Mouse (Mus musculus) gonadal fat pad, adult 2 months (tissue): ENCODE measurements around the gene Sipa1l3. TPM values are rescaled to one million over a fixed set of nuclear protein-coding genes. Genes with fewer than 3 reads are reported as not detected.

Source experiments
- DNase-seq: peaks from one replicate; pipeline ENCODE4 v3.0.0-alpha.2; 2012; ENCODE audit warnings: low read depth
- polyA plus RNA-seq: library from polyadenylated mRNA; depleted of rRNA; stranded (reverse); fragments of >200 nt; gene quantifications from 2 replicates; pipeline ENCODE4 v1.2.3, GENCODE M21; 2012

The Sipa1l3 gene
- polyA plus RNA-seq, 1 experiment, result 37.4 TPM

- DNase-seq, result no peak
These were observed 74.4 kb downstream of the Sipa1l3 start for GRCm38 (mm10) chr7:29444070-29444469.

- no peak for DNase-seq
These were observed 76.6 kb downstream of the Sipa1l3 start for GRCm38 (mm10) chr7:29441793-29442192.

GRCm38 (mm10) chr7:29441151-29441550, 77.3 kb downstream of the Sipa1l3 start:
- no peak for DNase-seq

- no peak for DNase-seq
These were observed 79.7 kb downstream of the Sipa1l3 start for GRCm38 (mm10) chr7:29438655-29439282.

- DNase-seq, result no peak
These were observed 80.2 kb downstream of the Sipa1l3 start for GRCm38 (mm10) chr7:29438204-29438603.

GRCm38 (mm10) chr7:29437072-29437471, 81.4 kb downstream of the Sipa1l3 start:
- DNase-seq, result no peak

- DNase-seq, result no peak
These were observed 84.0 kb downstream of the Sipa1l3 start for GRCm38 (mm10) chr7:29434313-29435035.

- no peak for DNase-seq
These were observed 84.7 kb downstream of the Sipa1l3 start for GRCm38 (mm10) chr7:29433725-29434124.

GRCm38 (mm10) chr7:29432947-29433553, 85.4 kb downstream of the Sipa1l3 start:
- no peak for DNase-seq

- no peak for DNase-seq
These were observed 86.1 kb downstream of the Sipa1l3 start for GRCm38 (mm10) chr7:29432180-29432946.

GRCm38 (mm10) chr7:29430739-29431211, 87.7 kb downstream of the Sipa1l3 start:
- no peak for DNase-seq

GRCm38 (mm10) chr7:29426056-29426455, 92.4 kb downstream of the Sipa1l3 start:
- DNase-seq, result no peak

GRCm38 (mm10) chr7:29425413-29425827, 93.0 kb downstream of the Sipa1l3 start:
- DNase-seq, result no peak

GRCm38 (mm10) chr7:29424690-29425089, 93.8 kb downstream of the Sipa1l3 start:
- no peak for DNase-seq

- DNase-seq, result no peak
These were observed 96.6 kb downstream of the Sipa1l3 start for GRCm38 (mm10) chr7:29421909-29422244.

GRCm38 (mm10) chr7:29421240-29421908, 97.1 kb downstream of the Sipa1l3 start:
- DNase-seq, result no peak

- no peak for DNase-seq
These were observed 98.6 kb downstream of the Sipa1l3 start for GRCm38 (mm10) chr7:29419836-29420235.

GRCm38 (mm10) chr7:29418231-29418630, 100.2 kb downstream of the Sipa1l3 start:
- DNase-seq, result no peak

GRCm38 (mm10) chr7:29417332-29418069, 100.9 kb downstream of the Sipa1l3 start:
- no peak for DNase-seq

- no peak for DNase-seq
These were observed 101.5 kb downstream of the Sipa1l3 start for GRCm38 (mm10) chr7:29416906-29417305.
